ENCODE assay signal across 8 mouse cellular contexts in the genomic region with DNA sequence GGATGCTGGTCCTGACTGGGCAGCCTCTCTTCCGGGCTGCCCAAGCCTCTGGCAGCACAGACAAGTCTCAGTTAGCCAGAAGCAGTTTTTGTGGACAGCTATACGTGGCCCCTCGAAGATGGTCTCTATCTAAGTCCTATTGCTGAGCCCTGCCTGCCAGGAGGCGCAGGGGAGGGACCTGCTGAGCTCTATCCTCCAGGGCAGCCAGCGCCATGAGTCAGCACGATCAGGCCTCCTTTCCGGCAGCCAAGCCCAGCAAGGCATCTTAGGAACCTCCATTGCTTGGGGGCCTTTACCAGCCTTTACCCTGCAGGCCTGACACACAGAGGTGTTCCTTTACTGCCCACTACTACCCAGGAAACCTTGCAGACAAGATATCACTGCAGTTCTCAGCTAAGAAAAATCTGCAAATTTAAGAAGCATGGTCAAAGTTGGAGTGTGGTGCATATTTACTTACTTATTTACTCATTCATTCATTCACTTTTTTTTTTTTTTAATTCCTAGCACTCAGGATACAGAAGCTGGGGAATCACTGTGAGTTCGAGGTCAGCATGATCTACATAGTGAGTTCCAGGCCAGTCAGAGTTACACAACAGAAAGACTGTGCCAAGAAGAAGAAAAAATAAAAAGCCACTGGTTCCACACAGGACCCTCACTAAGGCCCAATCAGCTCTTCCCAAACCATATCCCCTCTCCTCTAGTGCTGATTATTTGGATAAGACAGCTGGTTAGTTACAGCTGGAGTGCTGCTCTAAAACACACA. TPM values are rescaled to one million over a fixed set of nuclear protein-coding genes. Genes with fewer than 3 reads are reported as not detected.
DNase-seq lines count a peak whose midpoint lies in the region; ATAC-seq lines count a peak whose summit lies in the region.

No protein-coding gene starts in this region.

- H3K9me3 ChIP-seq in liver, embryonic 12.5 days (replicated peaks): no peaks in the 10 kb centered on the region

- peak overlapping the region; percentile 88 for H3K4me2 ChIP-seq in liver, embryonic 12.5 days

- peak overlapping the region; percentile 70 for H3K9ac ChIP-seq in liver, embryonic 12.5 days

- peaks cover 80% of the 10 kb centered on the region for H3K36me3 ChIP-seq in liver, embryonic 12.5 days

- H3K27me3 ChIP-seq in liver, embryonic 12.5 days (replicated peaks): no peaks in the 10 kb centered on the region

- WGBS in liver, embryonic 12.5 days (ENCODE audit: insufficient replicate concordance): 16% methylated on average over 8 of the region's 8 CpGs

- H3K4me1 ChIP-seq in liver, embryonic 12.5 days: peaks cover 67% of the 10 kb centered on the region

- peak overlapping the region; percentile 35 for H3K4me3 ChIP-seq in liver, embryonic 12.5 days

- peak; percentile 93 for ATAC-seq in liver, embryonic 12.5 days

- H3K27ac ChIP-seq in liver, embryonic 12.5 days: peak overlapping the region; percentile 99

- DNase-seq in embryo, embryonic 10 days (ENCODE audit: low spot score): peak; percentile 41
- DNase-seq in embryo, embryonic 9.5 days (ENCODE audit: extremely low spot score): no peak
- DNase-seq in 3T3-L1 (ENCODE audit: low read depth, low spot score): peak; percentile 59
- DNase-seq in embryo, embryonic 11 days: peak; percentile 40
- no peak for DNase-seq in cerebellum, adult 9-11 months
- DNase-seq in layer of hippocampus, postnatal 36 days: no peak
- no peak for DNase-seq in ovary, postnatal 10 days (ENCODE audit: low spot score)

RNA-seq across cellular contexts. Expression of gene Stx2, which starts 7.5 kb away (rescaled TPM):
- polyA plus RNA-seq in liver, embryonic 12.5 days (2016; fragmentation: Nextera tagmentation; extraction: Ambion mirVana): 95.8 and 106 TPM in 2 replicates
- 10 to 100 TPM; 25.3 to 38.0 TPM for total RNA-seq in layer of hippocampus, postnatal 36 days (2021)

RNA-seq across cellular contexts. Expression of gene Ran, which starts 19.0 kb away (rescaled TPM):
- polyA plus RNA-seq in liver, embryonic 12.5 days (2016; fragmentation: Nextera tagmentation; extraction: Ambion mirVana): 682 and 694 TPM in 2 replicates
- total RNA-seq in layer of hippocampus, postnatal 36 days (2021): 100 to 1,000 TPM; 166 to 174 TPM

RNA-seq across cellular contexts. Expression of gene Rimbp2, which starts 47.6 kb away (rescaled TPM):
- polyA plus RNA-seq in liver, embryonic 12.5 days (2016; fragmentation: Nextera tagmentation; extraction: Ambion mirVana): not detected in 2 replicates
- 100 to 1,000 TPM; 118 to 130 TPM for total RNA-seq in layer of hippocampus, postnatal 36 days (2021)

Comparison
In these comparisons a context has a peak if more than half of its experiments do, and no peak if none do; other contexts are left out.
1. DNase-seq: peak in embryo, embryonic 10 days (single experiment), 3T3-L1 (single experiment) and embryo, embryonic 11 days (single experiment); none in embryo, embryonic 9.5 days (single experiment), cerebellum, adult 9-11 months (single experiment), layer of hippocampus, postnatal 36 days (0 of 2) and ovary, postnatal 10 days (single experiment).